Mouse (Mus musculus) ES-E14 (cell line): Measurements from ENCODE around the gene Tas2r130. TPM values are rescaled to one million over a fixed set of nuclear protein-coding genes. Genes with fewer than 3 reads are reported as not detected.
"Not testable (repeated sequence)": the region's sequence is repeated elsewhere in the genome, so short reads cannot be mapped to it uniquely, and the experiment has no call there.

Experiments used
- DNase-seq: peaks from one replicate; pipeline ENCODE4 v3.0.0-alpha.2; 2013; ENCODE audit warnings: low read depth, low spot score
- H3K27ac ChIP-seq: 2 replicates; pipeline ENCODE4 v1.5.1; 2012; ENCODE audit warnings: low read depth, mild to moderate bottlenecking, low read length, moderate library complexity, mixed read lengths; ENCODE audit not compliant: poor library complexity, insufficient read depth, severe bottlenecking
- H3K36me3 ChIP-seq: 2 replicates; pipeline ENCODE4 v1.6.1; 2012; ENCODE audit warnings: mild to moderate bottlenecking, low read length, moderate library complexity, mixed read lengths; ENCODE audit not compliant: control insufficient read depth, poor library complexity, insufficient read depth, severe bottlenecking
- H3K4me1 ChIP-seq, 2 experiments: fragments of 150-350 bp in 1 of 2; sonication (generic) in 1 of 2; 2 replicates each; pipeline ENCODE4 v1.6.1; 2012; ENCODE audit warnings: low read length in 2 of 2, mild to moderate bottlenecking in 1 of 2, mixed read lengths in 1 of 2; ENCODE audit not compliant: control insufficient read depth in 2 of 2, insufficient read depth in 2 of 2, poor library complexity in 1 of 2
- H3K4me3 ChIP-seq, 2 experiments: fragments of 150-350 bp in 1 of 2; sonication (generic) in 1 of 2; 2 replicates each; pipeline ENCODE4 v1.5.1; 2012; ENCODE audit warnings: low read length in 2 of 2, low read depth in 1 of 2, mild to moderate bottlenecking in 1 of 2, mixed read lengths in 1 of 2; ENCODE audit not compliant: insufficient read depth in 1 of 2, poor library complexity in 1 of 2, severe bottlenecking in 1 of 2
- H3K9ac ChIP-seq: 2 replicates; pipeline ENCODE4 v1.6.1; 2012; ENCODE audit warnings: low read depth, mild to moderate bottlenecking, low read length, mixed read lengths; ENCODE audit not compliant: poor library complexity, insufficient read depth, severe bottlenecking
- H3K9me3 ChIP-seq: fragments of 150-350 bp; sonication (generic); 2 replicates; pipeline ENCODE4 v1.6.1; 2012; ENCODE audit warnings: low read depth, mild to moderate bottlenecking, low read length; ENCODE audit not compliant: control insufficient read depth, insufficient read depth
- CHD2 ChIP-seq: IDR thresholded peaks from 2 replicates; pipeline ENCODE4 v1.6.1; 2014; ENCODE audit warnings: mild to moderate bottlenecking, low read depth, low read length, inconsistent platforms
- HCFC1 ChIP-seq: IDR thresholded peaks from 2 replicates; pipeline ENCODE4 v1.6.1; 2012; ENCODE audit warnings: low read length, inconsistent platforms, borderline replicate concordance; ENCODE audit not compliant: insufficient read depth
- MAFK ChIP-seq: IDR thresholded peaks from 2 replicates; pipeline ENCODE4 v1.6.1; 2014; ENCODE audit warnings: mild to moderate bottlenecking, low read depth, low read length, inconsistent platforms; ENCODE audit not compliant: insufficient read depth
- ZC3H11A ChIP-seq: IDR thresholded peaks from 2 replicates; pipeline ENCODE4 v1.6.1; 2012; ENCODE audit warnings: low read depth, mild to moderate bottlenecking, inconsistent platforms, low read length, borderline replicate concordance
- ZNF384 ChIP-seq: IDR thresholded peaks from 2 replicates; pipeline ENCODE4 v1.6.1; 2012; ENCODE audit warnings: low read depth, low read length, inconsistent platforms
- in situ Hi-C, 2 experiments: fragments of 600-800 bp; cut with MboI; formaldehyde crosslinking; loops; one replicate each; pipeline ENCODE4 v1.15.1; 2025; ENCODE audit warnings: low sequenced_read_pairs in 2 of 2, inconsistent platforms in 1 of 2; ENCODE audit not compliant: unreplicated experiment in 2 of 2
- total RNA-seq: library from RNA; depleted of rRNA; stranded (reverse); fragments of 300-350 nt; gene quantifications from 2 replicates; pipeline ENCODE4 v1.2.3, GENCODE M21; 2012; rRNA removed

Gene Tas2r130
- total RNA-seq, result not detected in 2 replicates

DNA sequence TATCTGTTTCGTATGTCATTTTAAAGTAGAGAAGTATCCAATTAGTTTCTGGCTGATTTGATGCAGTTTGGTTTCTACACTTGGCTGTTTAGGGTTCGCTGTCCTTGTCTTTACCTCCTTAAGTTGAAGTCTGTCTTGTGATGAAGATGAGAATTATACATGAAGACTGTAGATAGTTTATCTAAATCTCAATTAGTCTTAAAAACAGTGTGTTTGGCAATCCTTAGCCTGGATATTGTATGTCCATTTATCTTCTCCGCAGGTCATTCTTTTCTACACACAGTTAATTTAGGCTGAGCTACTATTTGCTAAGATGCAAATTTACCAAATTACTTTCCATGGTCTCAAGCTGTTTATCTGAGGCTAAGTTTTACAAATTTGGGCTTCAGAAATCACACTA, at the start of gene Tas2r130:
TSS of gene Tas2r130 (minus strand) at position 101 of the 400 bp plus-strand sequence.
- Histone ChIP-seq H3K9me3 (no peaks in the 10 kb centered on the region), H3K9ac (no peak within 1 kb of the TSS), H3K36me3 (no peaks in the 10 kb centered on the region), H3K4me1 (no peaks in the 10 kb centered on the region), H3K4me3 (no peak within 1 kb of the TSS), H3K27ac (no peak within 1 kb of the TSS)
- TF ChIP-seq ZC3H11A, result no peak
- TF ChIP-seq HCFC1, result no peak
- TF ChIP-seq ZNF384, result no peak
- no peak for TF ChIP-seq MAFK
- no peak for TF ChIP-seq CHD2
- DNase-seq, result no peak
- in situ Hi-C loops, result no loop called here

- Histone ChIP-seq H3K27ac (no peak within 1 kb of the TSS), H3K9me3 (no peaks in the 10 kb centered on the region), H3K4me1 (no peaks in the 10 kb centered on the region), H3K9ac (no peak within 1 kb of the TSS), H3K36me3 (no peaks in the 10 kb centered on the region), H3K4me3 (no peak within 1 kb of the TSS)
- TF ChIP-seq MAFK, result no peak
- no peak for TF ChIP-seq ZC3H11A
- TF ChIP-seq HCFC1, result no peak
- TF ChIP-seq CHD2, result no peak
- no peak for TF ChIP-seq ZNF384
- DNase-seq, result no peak
- in situ Hi-C loops, result no loop called here
Observed at GRCm38 (mm10) chr6:131678786-131679185, 48.1 kb upstream of the Tas2r130 start, which contains the start of gene Tas2r106. Gene Tas2r106, minus strand, starts transcription at chr6:131678886.

DNA sequence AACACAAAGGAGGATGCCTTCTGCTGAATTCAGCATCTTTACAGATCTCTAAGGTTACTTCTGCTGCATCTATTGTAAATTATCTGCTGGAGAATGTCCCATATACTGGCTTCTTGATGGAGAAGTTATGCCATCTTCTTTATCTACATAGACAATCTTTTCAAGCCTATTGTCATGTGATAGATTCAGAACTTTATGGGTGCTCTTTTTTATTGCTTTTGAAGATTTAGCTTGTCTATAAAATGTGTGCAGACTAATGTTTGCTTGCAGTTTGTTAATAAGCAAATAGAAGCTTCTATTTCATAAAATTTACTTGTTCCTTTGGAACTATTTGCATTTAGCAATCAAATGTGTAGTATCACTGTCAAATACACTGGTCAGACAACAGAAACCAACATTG, 29.3 kb upstream of the Tas2r130 start, which contains the start of gene Tas2r107:
TSS of gene Tas2r107 (minus strand) at position 101 of the 400 bp plus-strand sequence.
- no peak for DNase-seq
- Histone ChIP-seq H3K4me3 (no peak within 1 kb of the TSS), H3K9me3 (no peaks in the 10 kb centered on the region), H3K9ac (no peak within 1 kb of the TSS), H3K36me3 (no peaks in the 10 kb centered on the region), H3K27ac (no peak within 1 kb of the TSS), H3K4me1 (no peaks in the 10 kb centered on the region; a peak in 1 of 4 replicates)
- TF ChIP-seq MAFK, result no peak
- TF ChIP-seq CHD2, result no peak
- in situ Hi-C loops, result no loop called here

GRCm38 (mm10) chr6:131609956-131610355, 20.8 kb downstream of the Tas2r130 start:
- H3K36me3 ChIP-seq, in situ Hi-C loops, H3K4me3 ChIP-seq, H3K9me3 ChIP-seq, H3K27ac ChIP-seq, H3K4me1 ChIP-seq, H3K9ac ChIP-seq: not testable (repeated sequence)
- peak; percentile 47 for DNase-seq

GRCm38 (mm10) chr6:131604821-131605220, 25.9 kb downstream of the Tas2r130 start:
- Histone ChIP-seq H3K4me1 (no peaks in the 10 kb centered on the region), H3K9ac (no peak overlapping the region), H3K4me3 (no peak overlapping the region), H3K36me3 (peaks cover 1% of the 10 kb centered on the region; the same call in 1 of the 2 replicates), H3K27ac (0 out of 2 replicates have a peak overlapping the region, but pooled peaks have one; percentile 40), H3K9me3 (0 out of 2 replicates have a peak, but pooled peaks cover 2% of the 10 kb centered on the region)
- no peak for DNase-seq
- in situ Hi-C loops, result no loop called here
- no peak for TF ChIP-seq ZC3H11A
- no peak for TF ChIP-seq MAFK
- no peak for TF ChIP-seq HCFC1
- TF ChIP-seq CHD2, result no peak
- TF ChIP-seq ZNF384, result no peak

Other genes with a start within 250 kb of the Tas2r130 start
- 275 and 332 TPM in 2 replicates for gene Ybx3, start 242.4 kb downstream of the Tas2r130 start, total RNA-seq
- gene 5430401F13Rik, start 144.5 kb downstream of the Tas2r130 start, total RNA-seq, result not detected in 2 replicates
- gene Gm6619, start 144.5 kb downstream of the Tas2r130 start, total RNA-seq, result not detected in 2 replicates
- gene Tas2r107, start 29.2 kb upstream of the Tas2r130 start, total RNA-seq, result not detected in 2 replicates
- gene Tas2r106, start 48.0 kb upstream of the Tas2r130 start, total RNA-seq, result not detected in 2 replicates
- gene Tas2r104, start 54.8 kb upstream of the Tas2r130 start, total RNA-seq, result not detected in 2 replicates
- not detected in 2 replicates for gene Tas2r105, start 56.6 kb upstream of the Tas2r130 start, total RNA-seq
- not detected in 2 replicates for gene Tas2r114, start 59.2 kb upstream of the Tas2r130 start, total RNA-seq